Mouse (Mus musculus) megakaryocyte, embryonic 14.5 days (primary cell): Measurements from ENCODE around the gene Ppfia2.

Source experiments
- FLI1 ChIP-seq: IDR thresholded peaks from 2 replicates; pipeline ENCODE4 v1.6.1; 2012; ENCODE audit warnings: low read length, inconsistent platforms, mixed read lengths
- GATA1 ChIP-seq: IDR thresholded peaks from 3 replicates; pipeline ENCODE4 v1.6.1; 2012; ENCODE audit warnings: mixed read lengths, low read length, inconsistent platforms, borderline replicate concordance

GRCm38 (mm10) chr10:106620952-106621351 is 150.8 kb downstream of the Ppfia2 start:
- no peak for TF ChIP-seq GATA1
- TF ChIP-seq FLI1: no peak
